Mouse (Mus musculus): ENCODE measurements around the gene Gm9821.

Gene Gm9821

GRCm38 (mm10) chr2:91971231-91972097 lies 26.0 kb downstream of the Gm9821 start:
- no peak for DNase-seq (ENCODE audit: low read depth, low spot score)

- peak; percentile 47 for DNase-seq (ENCODE audit: low read depth, low spot score)
Observed at GRCm38 (mm10) chr2:91972121-91972566, 26.6 kb downstream of the Gm9821 start.

- DNase-seq (ENCODE audit: low read depth, low spot score) = no peak
Observed at GRCm38 (mm10) chr2:91973416-91974135, 28.1 kb downstream of the Gm9821 start.

- DNase-seq (ENCODE audit: low read depth, low spot score) = peak; percentile 63
Observed at GRCm38 (mm10) chr2:91975581-91976541, 30.4 kb downstream of the Gm9821 start, which contains the start of gene Dgkz. TSS of gene Dgkz (minus strand) at chr2:91975864.

- no peak for DNase-seq (ENCODE audit: low read depth, low spot score)
Observed at GRCm38 (mm10) chr2:91977960-91978359, 32.5 kb downstream of the Gm9821 start.

- no peak for DNase-seq (ENCODE audit: low read depth, low spot score)
Observed at GRCm38 (mm10) chr2:91978547-91978946, 33.0 kb downstream of the Gm9821 start.

- no peak for DNase-seq (ENCODE audit: low read depth, low spot score)
Observed at GRCm38 (mm10) chr2:91980245-91980644, 34.7 kb downstream of the Gm9821 start.

GRCm38 (mm10) chr2:91980830-91981229 lies 35.3 kb downstream of the Gm9821 start:
- no peak for DNase-seq (ENCODE audit: low read depth, low spot score)

- peak; percentile 95 for DNase-seq (ENCODE audit: low read depth, low spot score)
Observed at GRCm38 (mm10) chr2:91984439-91984838, 38.9 kb downstream of the Gm9821 start.

- no peak for DNase-seq (ENCODE audit: low read depth, low spot score)
Observed at GRCm38 (mm10) chr2:91984906-91985525, 39.5 kb downstream of the Gm9821 start.

- DNase-seq (ENCODE audit: low read depth, low spot score) = no peak
Observed at GRCm38 (mm10) chr2:91986071-91986470, 40.6 kb downstream of the Gm9821 start.

GRCm38 (mm10) chr2:91987542-91987941 lies 42.0 kb downstream of the Gm9821 start:
- DNase-seq (ENCODE audit: low read depth, low spot score) = peak; percentile 91

- peak; percentile 79 for DNase-seq (ENCODE audit: low read depth, low spot score)
Observed at GRCm38 (mm10) chr2:91989750-91990149, 44.2 kb downstream of the Gm9821 start.

- no peak for DNase-seq (ENCODE audit: low read depth, low spot score)
Observed at GRCm38 (mm10) chr2:91993409-91993808, 47.9 kb downstream of the Gm9821 start.

GRCm38 (mm10) chr2:91996006-91996405 lies 50.5 kb downstream of the Gm9821 start:
- no peak for DNase-seq (ENCODE audit: low read depth, low spot score)

All from ZHBTc4 (cell line).